Mouse (Mus musculus): Measurements from ENCODE around the gene Cyp2j12. TPM values are rescaled to one million over a fixed set of nuclear protein-coding genes. Genes with fewer than 3 reads are reported as not detected.

Cyp2j12 gene
- polyA plus RNA-seq, 1 experiment from 2014 or later, result not detected

DNA sequence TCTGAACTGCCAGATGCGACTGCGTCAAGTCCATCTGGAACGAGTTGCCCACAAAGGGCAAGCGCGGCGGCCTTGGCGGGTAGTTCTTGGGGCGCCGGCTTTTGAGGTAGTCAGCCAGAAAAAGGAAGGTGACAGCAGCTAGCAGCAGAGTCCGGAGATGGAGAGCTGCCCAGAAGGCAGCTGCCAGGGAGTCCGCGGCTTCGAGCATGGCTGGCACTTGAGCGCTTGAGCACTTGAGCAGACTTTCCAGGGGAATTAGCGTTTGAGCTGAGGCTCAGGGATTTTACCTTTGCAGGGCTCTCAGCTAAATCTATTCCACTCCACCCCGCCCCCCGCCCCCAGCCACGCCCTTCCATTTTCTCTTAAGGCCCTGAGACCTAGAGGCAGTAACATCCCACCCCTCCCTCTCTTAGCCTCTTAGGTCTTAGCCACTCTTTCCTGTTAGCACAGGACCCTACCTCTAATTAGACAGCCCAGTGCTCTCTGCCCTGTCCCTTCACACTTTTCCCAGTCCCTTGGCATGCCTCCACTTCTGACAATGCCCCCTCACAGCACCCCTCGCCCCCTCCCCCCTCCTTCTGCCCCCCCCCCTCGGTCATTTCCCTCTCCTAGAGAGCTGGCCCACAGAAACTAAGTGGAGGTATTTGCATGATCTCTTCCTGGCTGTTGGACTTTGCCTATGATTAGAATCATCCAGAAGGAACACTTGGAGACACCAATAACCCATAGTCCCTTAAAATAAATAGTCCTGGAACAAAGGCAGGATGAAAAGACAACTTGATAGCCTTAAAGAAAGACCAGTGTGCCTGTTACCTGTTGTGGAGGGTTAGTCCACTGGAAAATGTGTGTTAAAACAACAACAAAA is 63.5 kb downstream of the Cyp2j12 start, which contains the start of gene Cyp2j13:
Cyp2j13 (minus strand) TSS at position 286 of the 865 bp plus-strand sequence.
- H3K36me3 ChIP-seq, result no peaks in the 10 kb centered on the region
- H3K9ac ChIP-seq, result peak within 1 kb of the TSS; percentile 58; the same call in 1 of the 2 replicates
- no peaks in the 10 kb centered on the region for H3K9me3 ChIP-seq
- ATAC-seq (ENCODE audit: low FRiP score), result peak; percentile 81
- H3K27ac ChIP-seq, result no peak within 1 kb of the TSS
- H3K4me2 ChIP-seq, result peak within 1 kb of the TSS; percentile 51
- H3K27me3 ChIP-seq, result no peaks in the 10 kb centered on the region
- H3K4me1 ChIP-seq (replicated peaks), result 0 out of 2 replicates have a peak, but pooled peaks cover 8% of the 10 kb centered on the region
- peak within 1 kb of the TSS; percentile 20; the same call in 1 of the 2 replicates for H3K4me3 ChIP-seq
- WGBS, result 10% methylated on average over 16 of the region's 20 CpGs

DNA sequence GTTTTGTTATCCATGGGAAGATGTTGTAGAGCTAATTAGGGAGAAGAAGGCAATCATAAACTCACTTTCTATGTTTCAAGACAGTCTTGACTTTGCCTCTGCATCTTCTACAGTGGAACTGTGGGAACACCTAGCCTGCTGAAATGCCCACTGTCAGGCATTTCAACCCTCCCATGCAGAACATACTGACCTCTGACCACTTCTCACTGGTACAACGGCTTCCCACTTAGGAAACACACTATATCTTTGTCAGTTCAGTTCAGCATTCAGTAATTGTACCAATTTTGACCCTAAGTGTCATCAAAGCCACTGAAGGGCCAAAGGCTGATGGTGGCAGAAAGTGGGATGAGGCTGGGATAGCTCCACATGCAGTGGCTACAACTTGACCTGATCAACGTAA is 78.9 kb downstream of the Cyp2j12 start:
- H3K4me3 ChIP-seq, result no peak overlapping the region
- no peaks in the 10 kb centered on the region for H3K9me3 ChIP-seq
- no peaks in the 10 kb centered on the region for H3K27me3 ChIP-seq
- no peak overlapping the region for H3K4me2 ChIP-seq
- H3K4me1 ChIP-seq (replicated peaks), result no peaks in the 10 kb centered on the region
- H3K27ac ChIP-seq, result no peak overlapping the region
- no peak overlapping the region for H3K9ac ChIP-seq
- no peak for ATAC-seq (ENCODE audit: low FRiP score)
- H3K36me3 ChIP-seq, result no peaks in the 10 kb centered on the region
- 86% methylated on average over 2 of the region's 2 CpGs for WGBS

DNA sequence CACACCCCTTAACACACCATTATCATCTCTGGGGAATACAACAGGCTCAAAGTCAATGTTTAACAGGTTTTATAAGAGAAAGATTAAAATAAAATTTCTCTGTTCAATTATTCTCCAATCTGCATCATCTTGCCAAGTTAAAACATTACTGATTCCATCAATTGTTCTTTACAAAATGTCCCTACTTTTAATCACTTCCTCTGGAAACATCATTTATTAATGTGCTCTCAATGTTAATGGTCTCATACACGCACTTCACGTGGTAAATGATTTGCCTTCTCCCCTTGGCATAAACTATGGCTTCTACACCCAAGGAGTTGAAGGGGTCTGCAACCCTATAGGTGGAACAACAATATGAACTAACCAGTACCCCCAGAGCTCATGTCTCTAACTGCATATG is 80.8 kb downstream of the Cyp2j12 start:
- no peaks in the 10 kb centered on the region for H3K4me1 ChIP-seq (replicated peaks)
- 87% methylated on average over 2 of the region's 2 CpGs for WGBS
- no peak overlapping the region for H3K4me3 ChIP-seq
- no peak for ATAC-seq (ENCODE audit: low FRiP score)
- no peaks in the 10 kb centered on the region for H3K36me3 ChIP-seq
- H3K27ac ChIP-seq, result no peak overlapping the region
- no peak overlapping the region for H3K4me2 ChIP-seq
- no peaks in the 10 kb centered on the region for H3K9me3 ChIP-seq
- H3K9ac ChIP-seq, result no peak overlapping the region
- no peaks in the 10 kb centered on the region for H3K27me3 ChIP-seq

Other genes starting within 250 kb of the Cyp2j12 start
- 52.8 and 54.3 TPM in 2 replicates for gene Hook1, start 173.9 kb downstream of the Cyp2j12 start, polyA plus RNA-seq (2015; fragmentation: Nextera tagmentation; extraction: Ambion mirVana)
- gene Cyp2j13, start 63.6 kb downstream of the Cyp2j12 start, polyA plus RNA-seq (2015; fragmentation: Nextera tagmentation; extraction: Ambion mirVana), result not detected in 2 replicates
- gene Cyp2j7, start 95.5 kb upstream of the Cyp2j12 start, polyA plus RNA-seq (2015; fragmentation: Nextera tagmentation; extraction: Ambion mirVana), result not detected in 2 replicates
- not detected in 2 replicates for gene Cyp2j11, start 207.5 kb upstream of the Cyp2j12 start, polyA plus RNA-seq (2015; fragmentation: Nextera tagmentation; extraction: Ambion mirVana)